Mouse (Mus musculus) liver, adult 2 months (tissue): Measurements from ENCODE around the gene Shank2. TPM values are rescaled to one million over a fixed set of nuclear protein-coding genes. Genes with fewer than 3 reads are reported as not detected.
A peak's percentile ranks its signal among the peaks of the same experiment; 100 is the strongest.

Source experiments
- DNase-seq: peaks from one replicate; pipeline ENCODE4 v3.0.0-alpha.2; 2011; ENCODE audit warnings: low read depth, low spot score; ENCODE audit errors: extremely low read depth
- H3K27ac ChIP-seq: fragments of 200-500 bp; replicated peaks from 2 replicates; pipeline ENCODE4 v1.5.1; 2012; ENCODE audit warnings: low read depth, mild to moderate bottlenecking, control low read depth, inconsistent platforms, low read length; ENCODE audit not compliant: insufficient read depth
- H3K27me3 ChIP-seq: fragments of 200-500 bp; 2 replicates; pipeline ENCODE4 v1.6.1; 2012; ENCODE audit warnings: mild to moderate bottlenecking, moderate library complexity, low read length, inconsistent platforms; ENCODE audit not compliant: control insufficient read depth, insufficient read depth
- H3K36me3 ChIP-seq: fragments of 200-500 bp; 2 replicates; pipeline ENCODE4 v1.6.1; 2012; ENCODE audit warnings: low read length, inconsistent platforms; ENCODE audit not compliant: control insufficient read depth, insufficient read depth
- H3K4me1 ChIP-seq: fragments of 200-500 bp; 2 replicates; pipeline ENCODE4 v1.6.1; 2011; ENCODE audit warnings: low read length; ENCODE audit not compliant: control insufficient read depth, insufficient read depth
- H3K4me3 ChIP-seq: fragments of 200-500 bp; 2 replicates; pipeline ENCODE4 v1.5.1; 2011; ENCODE audit warnings: low read depth, mild to moderate bottlenecking, control low read depth, low read length, moderate library complexity; ENCODE audit not compliant: insufficient read depth
- H3K79me2 ChIP-seq: fragments of 200-500 bp; 2 replicates; pipeline ENCODE4 v1.6.1; 2012; ENCODE audit warnings: inconsistent platforms, mild to moderate bottlenecking, low read length, moderate library complexity; ENCODE audit not compliant: control insufficient read depth, insufficient read depth
- H3K9ac ChIP-seq: fragments of 200-500 bp; 2 replicates; pipeline ENCODE4 v1.6.1; 2012; ENCODE audit warnings: low read depth, mild to moderate bottlenecking, control low read depth, inconsistent platforms, low read length
- CTCF ChIP-seq: fragments of 200-500 bp; IDR thresholded peaks from 2 replicates; pipeline ENCODE4 v1.5.1; 2011; ENCODE audit warnings: low read depth, low read length, control low read depth
- POLR2A ChIP-seq: fragments of 200-500 bp; IDR thresholded peaks from 2 replicates; pipeline ENCODE4 v1.6.1; 2011; ENCODE audit warnings: low read length, control low read depth; ENCODE audit not compliant: insufficient read depth; ENCODE audit errors: extremely low read depth
- WGBS: fragments of 180-500 bp; shearing (Covaris S2); methylation state at CpG from one replicate; pipeline ENCODE4 v1.1.7; 2018; 5-methylcytosine and 5-hydroxymethylcytosine counted together
- polyA plus RNA-seq: library from polyadenylated mRNA; depleted of rRNA; stranded (reverse); fragments of >200 nt; gene quantifications from 2 replicates; pipeline ENCODE4 v1.2.3, GENCODE M21; 2012
- total RNA-seq: library from RNA; depleted of rRNA; stranded (reverse); fragments of >200 nt; gene quantifications from 2 replicates; pipeline ENCODE4 v1.2.3, GENCODE M21; 2014

Shank2 gene
- total and polyA plus RNA-seq, 2 experiments = 4.1 to 6.6 TPM

- Histone ChIP-seq H3K27me3 (no peaks in the 10 kb centered on the region), H3K27ac (no peak overlapping the region), H3K79me2 (no peaks in the 10 kb centered on the region), H3K36me3 (peaks cover 2% of the 10 kb centered on the region; the same call in 1 of the 2 replicates), H3K9ac (no peak overlapping the region), H3K4me3 (no peak overlapping the region), H3K4me1 (no peaks in the 10 kb centered on the region)
- WGBS = 87% methylated on average over 2 of the region's 2 CpGs
- peak; percentile 7 for DNase-seq
- TF ChIP-seq POLR2A (no peak), CTCF (no peak)
These were observed 158.3 kb downstream of the Shank2 start for GRCm38 (mm10) chr7:144160066-144160465.

- H3K27ac ChIP-seq = no peak overlapping the region
- DNase-seq = no peak
- 93% methylated on average over 15 of the region's 15 CpGs for WGBS
- peaks cover 2% of the 10 kb centered on the region; the same call in 1 of the 2 replicates for H3K36me3 ChIP-seq
- H3K4me3 ChIP-seq = no peak overlapping the region
- no peak overlapping the region for H3K9ac ChIP-seq
- TF ChIP-seq POLR2A = no peak
- no peak for TF ChIP-seq CTCF
- no peaks in the 10 kb centered on the region for H3K27me3 ChIP-seq
- H3K79me2 ChIP-seq = no peaks in the 10 kb centered on the region
- H3K4me1 ChIP-seq = no peaks in the 10 kb centered on the region
These were observed 159.0 kb downstream of the Shank2 start for GRCm38 (mm10) chr7:144160646-144161249.

GRCm38 (mm10) chr7:144170272-144170671 is 168.5 kb downstream of the Shank2 start:
- H3K27me3 ChIP-seq = no peaks in the 10 kb centered on the region
- 84% methylated on average over 5 of the region's 5 CpGs for WGBS
- no peaks in the 10 kb centered on the region for H3K79me2 ChIP-seq
- TF ChIP-seq CTCF = no peak
- TF ChIP-seq POLR2A = no peak
- H3K36me3 ChIP-seq = no peaks in the 10 kb centered on the region
- H3K4me3 ChIP-seq = no peak overlapping the region
- no peaks in the 10 kb centered on the region for H3K4me1 ChIP-seq
- H3K9ac ChIP-seq = no peak overlapping the region
- DNase-seq = no peak
- no peak overlapping the region for H3K27ac ChIP-seq

GRCm38 (mm10) chr7:144170686-144171085 is 169.0 kb downstream of the Shank2 start:
- Histone ChIP-seq H3K4me1 (no peaks in the 10 kb centered on the region), H3K4me3 (no peak overlapping the region), H3K79me2 (no peaks in the 10 kb centered on the region), H3K36me3 (no peaks in the 10 kb centered on the region), H3K27ac (no peak overlapping the region), H3K9ac (no peak overlapping the region), H3K27me3 (no peaks in the 10 kb centered on the region)
- no peak for DNase-seq
- TF ChIP-seq POLR2A (no peak), CTCF (no peak)
- 86% methylated on average over 9 of the region's 9 CpGs for WGBS

- no peaks in the 10 kb centered on the region for H3K79me2 ChIP-seq
- H3K4me1 ChIP-seq = no peaks in the 10 kb centered on the region
- TF ChIP-seq CTCF (no peak), POLR2A (no peak)
- no peak overlapping the region for H3K4me3 ChIP-seq
- 90% methylated on average over 6 of the region's 6 CpGs for WGBS
- no peak overlapping the region for H3K27ac ChIP-seq
- H3K36me3 ChIP-seq = no peaks in the 10 kb centered on the region
- H3K27me3 ChIP-seq = no peaks in the 10 kb centered on the region
- no peak overlapping the region for H3K9ac ChIP-seq
- no peak for DNase-seq
These were observed 172.1 kb downstream of the Shank2 start for GRCm38 (mm10) chr7:144173869-144174268.

DNA sequence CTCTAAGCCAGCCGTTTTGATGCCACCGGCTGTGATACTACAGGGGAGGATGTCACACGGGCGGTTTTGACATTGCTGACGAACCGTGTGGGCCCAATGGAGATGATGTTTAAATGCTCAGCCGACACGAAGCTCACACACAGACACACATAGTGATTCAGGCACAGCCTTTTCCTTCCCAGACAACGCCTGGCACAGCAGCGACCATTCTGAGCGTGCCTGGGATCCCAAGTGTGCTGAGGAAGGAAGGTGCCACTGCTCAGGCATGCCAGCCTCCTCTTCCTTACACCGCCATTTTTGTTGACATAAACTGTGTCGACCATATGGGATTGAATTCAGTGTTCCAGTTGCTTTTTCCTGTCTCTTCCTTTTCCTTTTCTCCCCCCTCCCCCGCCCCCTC is 172.6 kb downstream of the Shank2 start:
- Histone ChIP-seq H3K79me2 (no peaks in the 10 kb centered on the region), H3K4me3 (no peak overlapping the region), H3K9ac (no peak overlapping the region), H3K4me1 (no peaks in the 10 kb centered on the region), H3K27ac (no peak overlapping the region), H3K27me3 (no peaks in the 10 kb centered on the region), H3K36me3 (no peaks in the 10 kb centered on the region)
- TF ChIP-seq POLR2A (no peak), CTCF (no peak)
- 84% methylated on average over 14 of the region's 14 CpGs for WGBS
- DNase-seq = no peak
